Mouse (Mus musculus): ENCODE measurements around the gene Dnajb14. TPM values are rescaled to one million over a fixed set of nuclear protein-coding genes. Genes with fewer than 3 reads are reported as not detected.
"Not testable (repeated sequence)": the region's sequence is repeated elsewhere in the genome, so short reads cannot be mapped to it uniquely, and the experiment has no call there.

Dnajb14 gene
- total RNA-seq, 2 experiments from 2014 or later: 44.5 to 47.6 TPM

- intact Hi-C loops (cut with DNase I): no loop called here
- no peak for TF ChIP-seq CTCF (IDR thresholded peaks at IDR 0.05)
- DNase-seq (ENCODE audit: extremely low spot score in 1 of 2, low spot score in 2 of 2): no peak
- no peak overlapping the region for H3K4me3 ChIP-seq
- no peak overlapping the region for H3K27ac ChIP-seq
Measured at GRCm38 (mm10) chr3:137958352-137958751, 90.9 kb downstream of the Dnajb14 start.

GRCm38 (mm10) chr3:137959456-137959855 lies 92.0 kb downstream of the Dnajb14 start:
- Histone ChIP-seq H3K27ac (no peak overlapping the region), H3K4me3 (no peak overlapping the region)
- intact Hi-C loops (cut with DNase I): no loop called here
- no peak for DNase-seq (ENCODE audit: extremely low spot score in 1 of 2, low spot score in 2 of 2)
- no peak for TF ChIP-seq CTCF (IDR thresholded peaks at IDR 0.05)

GRCm38 (mm10) chr3:137961736-137962385 lies 94.4 kb downstream of the Dnajb14 start:
- no peak for DNase-seq (ENCODE audit: extremely low spot score in 1 of 2, low spot score in 2 of 2)
- H3K4me3 ChIP-seq: no peak overlapping the region
- TF ChIP-seq CTCF (IDR thresholded peaks at IDR 0.05): no peak
- no peak overlapping the region for H3K27ac ChIP-seq
- intact Hi-C loops (cut with DNase I): no loop called here

- intact Hi-C loops (cut with DNase I): no loop called here
- no peak overlapping the region for H3K4me3 ChIP-seq
- no peak for DNase-seq (ENCODE audit: extremely low spot score in 1 of 2, low spot score in 2 of 2)
- no peak overlapping the region for H3K27ac ChIP-seq
- TF ChIP-seq CTCF (IDR thresholded peaks at IDR 0.05): no peak
Measured at GRCm38 (mm10) chr3:137963508-137963907, 96.0 kb downstream of the Dnajb14 start.

GRCm38 (mm10) chr3:137964014-137964413 lies 96.5 kb downstream of the Dnajb14 start:
- intact Hi-C loops (cut with DNase I); H3K4me3 ChIP-seq; DNase-seq (ENCODE audit: extremely low spot score in 1 of 2, low spot score in 2 of 2); H3K27ac ChIP-seq: not testable (repeated sequence)

Other genes with a start within 250 kb of the Dnajb14 start
- 10 to 100 TPM; 19.7 to 25.6 TPM for gene Ddit4l, start 246.1 kb upstream of the Dnajb14 start, total RNA-seq (2021)
- not detected for gene Gm21962, start 196.2 kb upstream of the Dnajb14 start, total RNA-seq (2021)
- 100 to 1,000 TPM; 168 to 196 TPM for gene H2afz, start 3.2 kb upstream of the Dnajb14 start, total RNA-seq (2021)
- 10 to 100 TPM; 68.4 to 73.2 TPM for gene Lamtor3, start 50.8 kb downstream of the Dnajb14 start, total RNA-seq (2021)
- gene Dapp1, start 113.9 kb downstream of the Dnajb14 start, total RNA-seq (2021): 1 to 10 TPM; 2.6 to 3.4 TPM
- gene 1110002E22Rik, start 197.4 kb downstream of the Dnajb14 start, total RNA-seq (2021): 1 to 10 TPM; 2.9 to 3.0 TPM
- under 1 TPM; 0.28 to 0.34 TPM for gene Gm5105, start 199.7 kb downstream of the Dnajb14 start, total RNA-seq (2021)

Measured in left cerebral cortex, adult 2 months (tissue).